Mouse (Mus musculus) forebrain, embryonic 15.5 days (tissue): Measurements from ENCODE around the gene Prss46. TPM values are rescaled to one million over a fixed set of nuclear protein-coding genes. Genes with fewer than 3 reads are reported as not detected.
"Not testable (repeated sequence)": the region's sequence is repeated elsewhere in the genome, so short reads cannot be mapped to it uniquely, and the experiment has no call there.

Experiments used
- ATAC-seq: fragments of 200-750 bp; cut with Nextera tagmentation; replicated peaks from 2 replicates; pipeline ENCODE4 v1.8.0; 2017; ENCODE audit warnings: mild to moderate bottlenecking, moderate TSS enrichment, moderate library complexity
- H3K27ac ChIP-seq: fragments of 300-500 bp; sonication (generic); replicated peaks from 2 replicates; pipeline ENCODE4 v1.5.1; 2015; ENCODE audit warnings: mild to moderate bottlenecking, inconsistent platforms
- H3K27me3 ChIP-seq: fragments of 300-500 bp; sonication (generic); 2 replicates; pipeline ENCODE4 v1.6.1; 2015; ENCODE audit warnings: inconsistent platforms
- H3K36me3 ChIP-seq: fragments of 300-500 bp; sonication (generic); 2 replicates; pipeline ENCODE4 v1.6.1; 2015; ENCODE audit warnings: mild to moderate bottlenecking, inconsistent platforms
- H3K4me1 ChIP-seq: fragments of 300-500 bp; sonication (generic); 2 replicates; pipeline ENCODE4 v1.6.1; 2015; ENCODE audit warnings: inconsistent platforms
- H3K4me2 ChIP-seq: fragments of 300-500 bp; sonication (generic); replicated peaks from 2 replicates; pipeline ENCODE4 v1.6.1; 2015; ENCODE audit warnings: mild to moderate bottlenecking, inconsistent platforms
- H3K4me3 ChIP-seq: fragments of 300-500 bp; sonication (generic); 2 replicates; pipeline ENCODE4 v1.5.1; 2015; ENCODE audit warnings: mild to moderate bottlenecking, inconsistent platforms
- H3K9ac ChIP-seq: fragments of 300-500 bp; sonication (generic); replicated peaks from 2 replicates; pipeline ENCODE4 v1.6.1; 2015; ENCODE audit warnings: mild to moderate bottlenecking, inconsistent platforms
- H3K9me3 ChIP-seq: fragments of 300-500 bp; sonication (generic); 2 replicates; pipeline ENCODE4 v1.6.1; 2016; ENCODE audit warnings: inconsistent platforms
- WGBS: fragments of 180-500 bp; shearing (Covaris S2); methylation state at CpG from one replicate; pipeline ENCODE4 v1.1.7; 2015; ENCODE audit warnings: mixed read lengths; 5-methylcytosine and 5-hydroxymethylcytosine counted together
- polyA plus RNA-seq: library from polyadenylated mRNA; unstranded; fragments of >200 nt; fragmentation: Nextera tagmentation; extraction: Ambion mirVana; gene quantifications from 2 replicates; pipeline ENCODE4 v1.2.1, GENCODE M21; 2015

The Prss46 gene
- polyA plus RNA-seq = not detected in 2 replicates

DNA sequence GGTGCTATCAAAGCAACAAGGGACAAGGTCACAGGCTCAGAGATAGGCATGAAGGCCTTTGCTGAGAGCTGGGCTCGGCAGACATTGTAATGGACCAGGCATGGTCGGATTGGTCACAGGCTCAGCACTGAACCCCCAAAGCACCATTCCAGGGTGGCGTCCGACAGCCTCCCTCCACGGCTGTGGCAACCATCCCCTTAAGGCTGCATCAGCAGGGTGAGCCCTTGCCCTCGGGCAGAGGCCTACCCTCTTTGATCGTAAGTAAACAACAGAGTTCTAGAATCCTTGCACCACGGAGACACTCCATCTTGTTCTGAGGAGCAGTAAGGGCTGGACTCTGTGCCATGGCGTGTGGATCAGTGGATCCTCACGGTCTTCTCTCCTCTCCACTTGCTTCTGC is at the start of gene Prss46:
TSS of gene Prss46 (plus strand) at position 301 of the 400 bp plus-strand sequence.
- Histone ChIP-seq H3K4me1 (no peaks in the 10 kb centered on the region), H3K4me2 (no peak within 1 kb of the TSS)

DNA sequence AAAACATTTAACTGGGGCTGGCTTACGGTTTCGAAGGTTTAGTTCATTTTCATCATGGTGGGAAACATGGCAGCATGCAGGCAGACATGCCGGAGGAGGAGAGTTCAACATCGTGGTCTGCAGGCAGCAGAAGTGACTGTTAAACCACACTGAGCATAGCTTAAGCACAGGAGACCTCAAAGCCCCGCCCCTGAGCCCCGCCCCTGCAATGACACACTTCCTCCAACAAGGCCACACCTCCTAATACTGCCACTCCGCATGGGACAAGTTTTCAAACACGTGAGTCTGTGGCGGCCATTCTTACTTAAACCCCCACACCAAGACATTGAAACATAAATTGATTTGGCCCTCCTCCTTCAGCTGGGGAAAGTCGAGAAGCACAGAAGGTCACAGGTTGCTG is 47.3 kb upstream of the Prss46 start:
- no peak overlapping the region for H3K4me3 ChIP-seq
- ATAC-seq = no peak
- H3K27me3 ChIP-seq = no peaks in the 10 kb centered on the region
- 88% methylated on average over 10 of the region's 10 CpGs for WGBS
- no peak overlapping the region for H3K9ac ChIP-seq
- H3K4me2 ChIP-seq = no peak overlapping the region
- no peaks in the 10 kb centered on the region for H3K4me1 ChIP-seq
- no peak overlapping the region for H3K27ac ChIP-seq
- H3K36me3 ChIP-seq = no peaks in the 10 kb centered on the region
- H3K9me3 ChIP-seq = no peaks in the 10 kb centered on the region

More for the DNA sequence above, at the start of gene Prss46:
- 86% methylated on average over 10 of the region's 10 CpGs for WGBS
- Histone ChIP-seq H3K9ac (no peak within 1 kb of the TSS), H3K4me3 (no peak within 1 kb of the TSS), H3K27ac (no peak within 1 kb of the TSS), H3K9me3 (no peaks in the 10 kb centered on the region), H3K36me3 (no peaks in the 10 kb centered on the region), H3K27me3 (no peaks in the 10 kb centered on the region)
- no peak for ATAC-seq

DNA sequence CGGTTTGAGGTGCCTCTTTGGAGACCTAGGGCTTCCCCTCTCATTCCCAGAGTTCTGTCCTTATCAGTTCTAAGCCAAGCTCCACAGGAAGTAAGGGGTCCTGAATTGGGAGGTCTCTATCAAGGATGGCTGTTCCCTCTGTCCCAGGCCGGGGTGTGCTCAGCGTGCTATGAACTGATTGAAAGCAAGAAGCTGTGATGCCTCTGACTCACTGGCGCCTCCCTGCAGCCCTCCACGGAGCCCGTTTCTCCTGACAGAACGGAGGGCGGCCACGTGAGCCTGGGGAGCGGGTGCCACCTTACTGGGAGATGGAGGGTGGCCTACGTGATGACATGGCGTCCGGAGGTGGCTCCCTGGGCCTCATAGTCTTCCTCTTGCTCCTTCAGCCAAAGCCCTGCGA is 46.4 kb upstream of the Prss46 start, which contains the start of gene Prss42:
TSS of gene Prss42 (plus strand) at position 301 of the 400 bp plus-strand sequence.
- WGBS = 90% methylated on average over 14 of the region's 14 CpGs

DNA sequence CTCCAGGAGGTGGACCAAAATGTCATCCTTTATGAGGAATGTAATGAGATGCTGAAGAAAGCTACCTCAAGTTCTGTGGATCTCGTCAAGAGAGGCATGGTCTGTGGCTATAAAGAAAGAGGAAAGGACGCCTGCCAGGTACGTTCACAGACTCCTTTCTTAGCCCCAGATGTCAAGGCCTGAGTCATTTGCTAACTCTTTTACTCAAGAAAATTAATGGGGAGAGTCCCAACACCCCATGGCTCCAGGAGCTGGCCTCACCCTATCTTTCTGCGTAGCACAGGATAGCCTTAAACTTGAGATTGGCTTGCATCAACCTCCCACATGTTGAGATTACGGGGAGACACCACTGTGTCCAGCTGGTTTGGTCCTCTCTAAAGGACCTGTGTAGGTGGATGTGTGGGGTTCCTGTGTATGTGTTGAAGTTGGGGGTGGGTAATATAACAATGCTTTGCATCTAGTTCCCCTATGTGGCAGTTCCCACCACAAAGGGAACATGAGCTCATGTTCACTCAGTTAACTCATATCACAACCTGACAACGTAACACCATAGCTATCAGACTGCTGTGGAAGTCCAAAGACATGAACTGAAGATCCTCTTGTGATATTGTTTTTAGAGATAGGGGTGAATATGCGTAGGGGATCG is 43.3 kb upstream of the Prss46 start:
- Histone ChIP-seq H3K36me3 (no peaks in the 10 kb centered on the region), H3K9me3 (no peaks in the 10 kb centered on the region), H3K9ac (no peak overlapping the region), H3K4me1 (no peaks in the 10 kb centered on the region), H3K27ac (no peak overlapping the region), H3K4me3 (no peak overlapping the region), H3K27me3 (no peaks in the 10 kb centered on the region), H3K4me2 (no peak overlapping the region)
- ATAC-seq = no peak
- whole genome bisulfite sequencing = 90% methylated on average over 8 of the region's 8 CpGs

More for the DNA sequence above, 46.4 kb upstream of the Prss46 start, which contains the start of gene Prss42:
- Histone ChIP-seq H3K4me2 (no peak within 1 kb of the TSS), H3K4me3 (no peak within 1 kb of the TSS), H3K36me3 (no peaks in the 10 kb centered on the region), H3K9me3 (no peaks in the 10 kb centered on the region), H3K9ac (no peak within 1 kb of the TSS), H3K27ac (no peak within 1 kb of the TSS), H3K4me1 (no peaks in the 10 kb centered on the region), H3K27me3 (no peaks in the 10 kb centered on the region)
- no peak for ATAC-seq

DNA sequence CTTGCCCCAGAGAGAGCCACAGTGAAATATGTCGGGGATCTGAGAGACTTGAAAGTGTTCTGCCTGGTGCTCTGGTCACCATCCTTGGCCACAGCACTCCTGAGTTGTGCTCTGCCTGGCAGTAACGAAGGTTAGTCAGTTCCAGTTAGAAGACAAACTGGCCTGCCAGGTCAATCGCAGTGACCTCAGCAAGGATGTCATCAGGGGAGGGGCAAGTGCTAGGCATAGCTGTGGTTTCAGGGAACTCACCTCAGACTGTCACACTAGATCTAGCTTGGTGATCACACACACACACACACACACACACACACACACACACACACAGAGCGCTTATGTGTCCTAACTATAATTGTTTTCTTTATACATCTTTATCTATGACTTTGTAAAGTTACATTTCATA is 41.0 kb upstream of the Prss46 start:
- no peaks in the 10 kb centered on the region for H3K36me3 ChIP-seq
- H3K4me1 ChIP-seq = no peaks in the 10 kb centered on the region
- no peak overlapping the region for H3K27ac ChIP-seq
- 73% methylated on average over 4 of the region's 4 CpGs for WGBS
- no peaks in the 10 kb centered on the region for H3K27me3 ChIP-seq
- ATAC-seq = no peak
- no peak overlapping the region for H3K4me2 ChIP-seq
- H3K9me3 ChIP-seq = no peaks in the 10 kb centered on the region
- no peak overlapping the region for H3K4me3 ChIP-seq
- H3K9ac ChIP-seq = no peak overlapping the region

DNA sequence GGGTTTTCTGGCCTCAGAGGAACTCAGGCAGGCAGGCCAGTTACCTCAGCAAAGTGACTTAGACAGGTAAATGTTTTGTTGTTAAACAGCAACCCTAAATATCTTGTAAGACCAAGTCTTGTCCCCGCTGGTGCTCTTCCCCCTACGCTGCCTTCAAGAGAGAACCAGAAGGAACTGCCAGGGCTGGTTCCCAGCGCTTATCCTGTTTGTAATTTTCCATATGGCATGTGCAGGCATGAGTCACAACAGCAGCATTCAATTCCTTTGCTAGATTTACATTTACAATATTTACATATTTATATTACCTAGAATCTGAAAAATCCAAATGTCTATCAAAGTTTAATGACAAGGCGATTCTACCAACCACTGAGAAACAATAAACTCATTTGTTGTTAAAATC is 34.3 kb upstream of the Prss46 start:
- ATAC-seq = no peak
- Histone ChIP-seq H3K4me1 (no peaks in the 10 kb centered on the region), H3K36me3 (no peaks in the 10 kb centered on the region), H3K4me2 (no peak overlapping the region), H3K27ac (no peak overlapping the region), H3K9ac (no peak overlapping the region), H3K27me3 (no peaks in the 10 kb centered on the region), H3K4me3 (no peak overlapping the region), H3K9me3 (no peaks in the 10 kb centered on the region)
- 81% methylated on average over 4 of the region's 4 CpGs for whole genome bisulfite sequencing

DNA sequence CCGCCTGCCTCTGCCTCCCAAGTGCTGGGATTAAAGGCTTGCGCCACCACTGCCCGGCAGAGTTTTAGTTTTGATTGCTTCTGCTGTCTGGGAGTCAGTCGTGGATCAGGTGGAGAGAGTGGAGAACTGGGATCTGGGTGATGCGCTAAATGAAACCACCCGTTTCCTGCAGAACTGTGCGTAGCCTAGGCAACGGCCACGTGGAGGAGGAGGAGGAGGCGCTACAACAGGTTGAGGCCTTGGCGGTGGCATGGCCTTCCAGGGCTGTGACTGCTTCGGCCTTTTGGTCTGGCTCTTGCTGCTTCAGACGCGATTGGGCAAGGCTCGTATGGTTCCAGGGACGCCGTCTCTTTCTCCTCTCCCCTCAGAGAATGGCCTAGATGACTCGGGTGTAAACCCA is 30.5 kb upstream of the Prss46 start, which contains the start of gene Prss44:
TSS of gene Prss44 (plus strand) at position 206 of the 400 bp plus-strand sequence.
- H3K4me2 ChIP-seq = no peak within 1 kb of the TSS
- WGBS = 71% methylated on average over 18 of the region's 18 CpGs
- no peak within 1 kb of the TSS for H3K4me3 ChIP-seq
- no peaks in the 10 kb centered on the region for H3K27me3 ChIP-seq
- no peak within 1 kb of the TSS for H3K27ac ChIP-seq
- no peak for ATAC-seq
- H3K9me3 ChIP-seq = no peaks in the 10 kb centered on the region
- no peaks in the 10 kb centered on the region for H3K36me3 ChIP-seq
- no peak within 1 kb of the TSS for H3K9ac ChIP-seq
- H3K4me1 ChIP-seq = no peaks in the 10 kb centered on the region

DNA sequence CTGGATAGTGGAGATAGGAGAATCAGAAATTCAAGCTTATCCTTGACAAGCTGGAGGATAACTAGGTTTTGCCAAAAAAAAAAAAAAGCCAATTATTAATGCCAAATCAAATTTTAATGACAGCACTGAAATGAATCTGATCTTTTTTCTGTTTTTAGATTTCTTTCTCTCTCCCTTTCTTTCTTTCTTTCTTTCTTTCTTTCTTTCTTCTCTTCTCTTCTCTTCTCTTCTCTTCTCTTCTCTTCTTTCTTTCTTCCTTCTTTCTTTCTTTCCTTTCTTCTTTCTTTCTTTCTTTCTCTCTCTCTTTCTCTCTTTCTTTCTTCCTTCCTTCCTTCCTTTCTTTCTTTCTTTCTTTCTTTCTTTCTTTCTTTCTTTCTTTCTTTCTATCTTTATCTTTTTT is 23.8 kb upstream of the Prss46 start:
- not testable (repeated sequence) for H3K9ac ChIP-seq, ATAC-seq, H3K27ac ChIP-seq, H3K36me3 ChIP-seq, H3K4me2 ChIP-seq, H3K27me3 ChIP-seq, H3K4me1 ChIP-seq, H3K9me3 ChIP-seq, H3K4me3 ChIP-seq

DNA sequence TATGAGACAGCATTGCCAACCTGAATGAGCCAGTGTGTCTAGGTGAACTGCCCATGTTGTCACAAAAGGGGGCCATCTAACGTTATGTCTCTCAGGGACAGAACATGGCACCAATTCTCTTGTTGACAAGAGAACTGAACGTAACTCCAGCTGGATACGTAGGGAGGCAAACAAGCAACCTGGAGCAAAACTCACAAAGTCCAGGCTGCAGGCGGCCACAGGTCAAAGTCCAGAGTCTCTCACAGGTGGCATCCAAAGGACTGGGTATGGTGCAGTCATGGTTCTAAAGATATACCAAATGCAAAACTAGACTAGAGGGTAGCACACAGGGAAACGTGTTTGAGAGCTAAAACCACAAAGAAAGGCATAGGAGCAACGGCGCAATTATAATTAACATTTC is 22.9 kb upstream of the Prss46 start:
- H3K4me3 ChIP-seq = no peak overlapping the region
- H3K27ac ChIP-seq = no peak overlapping the region
- ATAC-seq = no peak
- H3K4me2 ChIP-seq = no peak overlapping the region
- no peak overlapping the region for H3K9ac ChIP-seq
- no peaks in the 10 kb centered on the region for H3K36me3 ChIP-seq
- 86% methylated on average over 7 of the region's 7 CpGs for WGBS
- H3K27me3 ChIP-seq = no peaks in the 10 kb centered on the region
- no peaks in the 10 kb centered on the region for H3K9me3 ChIP-seq
- H3K4me1 ChIP-seq = 0 out of 2 replicates have a peak, but pooled peaks cover 4% of the 10 kb centered on the region

DNA sequence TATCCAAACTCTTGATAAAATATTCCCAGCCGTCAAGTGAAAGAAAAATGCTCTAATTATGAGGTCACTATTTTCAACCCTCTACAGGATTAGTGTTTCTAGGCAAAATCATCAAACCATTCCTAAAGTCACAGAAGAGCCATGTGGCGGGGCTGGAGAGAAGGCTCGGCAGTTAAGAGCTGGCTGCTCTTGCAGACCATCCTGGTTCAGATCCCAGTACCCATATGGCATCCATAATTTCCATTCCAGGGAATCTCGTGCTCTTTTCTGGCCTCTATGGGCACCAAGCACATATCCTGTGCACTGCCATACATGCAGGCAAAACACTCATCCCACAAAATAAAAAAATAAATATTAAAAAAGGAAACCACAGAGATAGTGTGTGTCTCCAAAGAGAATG is 18.9 kb upstream of the Prss46 start:
- Histone ChIP-seq H3K27me3 (no peaks in the 10 kb centered on the region), H3K36me3 (no peaks in the 10 kb centered on the region), H3K4me1 (0 out of 2 replicates have a peak, but pooled peaks cover 4% of the 10 kb centered on the region), H3K9ac (no peak overlapping the region), H3K27ac (no peak overlapping the region), H3K9me3 (no peaks in the 10 kb centered on the region), H3K4me2 (no peak overlapping the region), H3K4me3 (no peak overlapping the region)
- no peak for ATAC-seq
- 75% methylated on average over 4 of the region's 4 CpGs for WGBS

DNA sequence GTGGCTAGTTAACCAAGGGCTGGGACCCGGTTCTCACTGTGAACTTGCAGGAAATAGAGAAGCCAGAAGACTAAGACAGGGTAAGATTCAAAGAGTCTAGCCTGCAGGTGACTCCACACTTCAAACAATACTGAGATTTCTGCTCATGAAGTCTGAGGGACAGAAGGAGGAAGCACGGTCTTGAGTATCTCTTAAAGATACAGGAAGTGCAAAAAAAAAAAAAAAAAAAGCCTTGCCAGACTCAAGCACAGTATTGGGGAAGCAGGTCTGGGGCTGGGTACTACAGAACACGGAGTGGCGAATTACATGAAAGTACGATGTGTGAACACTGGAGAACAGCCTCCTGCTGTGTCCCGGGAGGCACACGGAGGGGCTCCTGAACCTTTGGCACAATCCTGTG is 18.5 kb upstream of the Prss46 start:
- H3K4me3 ChIP-seq = no peak overlapping the region
- H3K4me2 ChIP-seq = no peak overlapping the region
- no peaks in the 10 kb centered on the region for H3K36me3 ChIP-seq
- no peaks in the 10 kb centered on the region for H3K27me3 ChIP-seq
- H3K27ac ChIP-seq = no peak overlapping the region
- H3K9ac ChIP-seq = no peak overlapping the region
- 0 out of 2 replicates have a peak, but pooled peaks cover 4% of the 10 kb centered on the region for H3K4me1 ChIP-seq
- ATAC-seq = no peak
- WGBS = 82% methylated on average over 7 of the region's 7 CpGs
- H3K9me3 ChIP-seq = no peaks in the 10 kb centered on the region

DNA sequence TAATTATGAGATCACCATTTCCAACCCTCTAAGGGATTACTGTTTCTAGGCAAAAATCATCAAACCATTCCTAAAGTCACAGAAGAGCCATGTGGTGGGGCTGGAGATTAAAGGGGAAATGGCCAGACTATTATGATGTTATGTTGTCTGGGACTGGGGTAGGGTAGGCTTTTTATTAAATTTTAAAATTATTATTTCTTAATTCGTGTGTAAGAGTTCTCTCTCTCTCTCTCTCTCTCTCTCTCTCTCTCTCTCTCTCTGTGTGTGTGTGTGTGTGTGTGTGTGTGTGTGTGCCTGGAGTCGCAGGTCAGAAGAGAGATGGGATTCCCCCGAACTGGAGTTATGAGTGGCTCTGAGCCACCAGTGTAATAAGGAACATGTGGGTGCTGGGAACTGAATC is 17.9 kb upstream of the Prss46 start, which contains the start of gene Prss43:
TSS of gene Prss43 (plus strand) at position 301 of the 400 bp plus-strand sequence.
- no peaks in the 10 kb centered on the region for H3K36me3 ChIP-seq
- no peaks in the 10 kb centered on the region for H3K9me3 ChIP-seq
- no peak within 1 kb of the TSS for H3K27ac ChIP-seq
- WGBS = 98% methylated on average over 3 of the region's 3 CpGs
- no peak within 1 kb of the TSS for H3K9ac ChIP-seq
- no peak within 1 kb of the TSS for H3K4me3 ChIP-seq
- H3K27me3 ChIP-seq = no peaks in the 10 kb centered on the region
- no peak within 1 kb of the TSS for H3K4me2 ChIP-seq
- ATAC-seq = no peak
- 0 out of 2 replicates have a peak, but pooled peaks cover 4% of the 10 kb centered on the region for H3K4me1 ChIP-seq

DNA sequence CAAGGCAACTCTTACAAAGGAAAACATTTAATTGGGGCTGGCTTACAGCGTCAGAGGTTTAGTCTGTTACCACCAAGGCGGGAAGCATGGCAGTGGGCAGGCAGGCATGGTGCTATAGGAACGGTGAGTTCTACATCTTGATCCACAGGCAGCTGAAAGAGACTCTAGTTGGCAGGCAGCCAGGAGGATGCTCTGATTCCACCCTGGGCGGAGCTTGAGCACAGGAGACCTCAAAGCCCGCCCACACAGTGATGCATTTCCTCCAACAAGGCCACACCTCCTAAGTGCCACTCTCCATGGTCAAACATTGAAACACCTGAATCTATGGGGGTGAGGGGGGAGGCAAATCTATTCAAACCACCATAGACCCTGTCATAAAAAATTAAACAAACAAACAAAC is 11.3 kb upstream of the Prss46 start:
- ATAC-seq = no peak
- Histone ChIP-seq H3K4me2 (no peak overlapping the region), H3K4me1 (no peaks in the 10 kb centered on the region), H3K9ac (no peak overlapping the region), H3K9me3 (no peaks in the 10 kb centered on the region), H3K36me3 (no peaks in the 10 kb centered on the region), H3K27ac (no peak overlapping the region), H3K27me3 (no peaks in the 10 kb centered on the region), H3K4me3 (no peak overlapping the region)
- WGBS = 79% methylated on average over 5 of the region's 5 CpGs
